Mouse (Mus musculus) hindbrain, postnatal 0 days (tissue): ENCODE data around the gene Mpo. TPM values are rescaled to one million over a fixed set of nuclear protein-coding genes. Genes with fewer than 3 reads are reported as not detected.
A peak's percentile ranks its signal among the peaks of the same experiment; 100 is the strongest.

Source experiments
- ATAC-seq: fragments of 200-750 bp; cut with Nextera tagmentation; 2 replicates; pipeline ENCODE4 v1.8.0; 2017; ENCODE audit warnings: mild to moderate bottlenecking, moderate TSS enrichment, moderate library complexity
- DNase-seq: peaks from one replicate; pipeline ENCODE4 v3.0.0-alpha.2; 2015; ENCODE audit warnings: low spot score
- H3K27ac ChIP-seq: fragments of 300-500 bp; sonication (generic); 2 replicates; pipeline ENCODE4 v1.5.1; 2014; ENCODE audit warnings: mild to moderate bottlenecking
- H3K27me3 ChIP-seq: fragments of 300-500 bp; sonication (generic); 2 replicates; pipeline ENCODE4 v1.6.1; 2014; ENCODE audit warnings: low read length, mixed read lengths; ENCODE audit not compliant: insufficient read depth
- H3K36me3 ChIP-seq: fragments of 300-500 bp; sonication (generic); 2 replicates; pipeline ENCODE4 v1.6.1; 2014; ENCODE audit warnings: low read length, mixed read lengths; ENCODE audit not compliant: insufficient read depth
- H3K4me1 ChIP-seq: fragments of 300-500 bp; sonication (generic); 2 replicates; pipeline ENCODE4 v1.6.1; 2014; ENCODE audit warnings: antibody characterized with exemption, low read length, mixed read lengths; ENCODE audit not compliant: insufficient read depth
- H3K4me2 ChIP-seq: fragments of 300-500 bp; sonication (generic); 2 replicates; pipeline ENCODE4 v1.6.1; 2014; ENCODE audit warnings: low read depth, mild to moderate bottlenecking, low read length, moderate library complexity, mixed read lengths
- H3K4me3 ChIP-seq: fragments of 300-500 bp; sonication (generic); 2 replicates; pipeline ENCODE4 v1.5.1; 2014; ENCODE audit warnings: low read length
- H3K9ac ChIP-seq: fragments of 300-500 bp; sonication (generic); replicated peaks from 2 replicates; pipeline ENCODE4 v1.6.1; 2014; ENCODE audit warnings: mild to moderate bottlenecking, low read length, moderate library complexity, mixed read lengths
- H3K9me3 ChIP-seq: fragments of 300-500 bp; sonication (generic); 2 replicates; pipeline ENCODE4 v1.6.1; 2016; ENCODE audit warnings: low read length, mixed read lengths
- CTCF ChIP-seq: IDR thresholded peaks from 2 replicates; pipeline ENCODE4 v1.5.1; 2016; ENCODE audit warnings: antibody characterized with exemption, control low read depth, low read depth
- WGBS: fragments of 180-500 bp; shearing (Covaris S2); extraction: QIAGEN DNeasy Blood & Tissue Kit; methylation state at CpG from one replicate; pipeline ENCODE4 v1.1.7; 2014; 5-methylcytosine and 5-hydroxymethylcytosine counted together
- polyA plus RNA-seq: library from polyadenylated mRNA; unstranded; fragments of >200 nt; fragmentation: Nextera tagmentation; extraction: Ambion mirVana; gene quantifications from 2 replicates; pipeline ENCODE4 v1.2.1, GENCODE M21; 2015
- total RNA-seq: library from RNA; depleted of rRNA; stranded (reverse); fragments of >200 nt; gene quantifications from 2 replicates; pipeline ENCODE4 v1.2.3, GENCODE M21; 2014

Gene Mpo
- total and polyA plus RNA-seq, 2 experiments from 2014 or later: 0.10 to 0.37 TPM

- no peak overlapping the region for H3K4me3 ChIP-seq
- no peak overlapping the region for H3K9ac ChIP-seq
- WGBS: 56% methylated on average over 3 of the region's 3 CpGs
- DNase-seq (peak; percentile 61), ATAC-seq (no peak)
- peak; percentile 84 for TF ChIP-seq CTCF
- no peaks in the 10 kb centered on the region for H3K4me1 ChIP-seq
- H3K27me3 ChIP-seq: no peaks in the 10 kb centered on the region
- peaks cover 52% of the 10 kb centered on the region for H3K36me3 ChIP-seq
- H3K27ac ChIP-seq: no peak overlapping the region
- H3K9me3 ChIP-seq: no peaks in the 10 kb centered on the region
- no peak overlapping the region for H3K4me2 ChIP-seq
These were observed 22.4 kb upstream of the Mpo start for GRCm38 (mm10) chr11:87770989-87771388.

GRCm38 (mm10) chr11:87772354-87772753 is 21.0 kb upstream of the Mpo start:
- Histone ChIP-seq H3K27ac (no peak overlapping the region), H3K9me3 (no peaks in the 10 kb centered on the region), H3K9ac (no peak overlapping the region), H3K36me3 (peaks cover 62% of the 10 kb centered on the region), H3K4me2 (no peak overlapping the region), H3K4me1 (no peaks in the 10 kb centered on the region), H3K27me3 (no peaks in the 10 kb centered on the region), H3K4me3 (no peak overlapping the region)
- WGBS: 92% methylated on average over 3 of the region's 3 CpGs
- ATAC-seq (no peak), DNase-seq (no peak)
- no peak for TF ChIP-seq CTCF

- H3K4me2 ChIP-seq: peak overlapping the region; percentile 49
- H3K27me3 ChIP-seq: no peaks in the 10 kb centered on the region
- whole genome bisulfite sequencing: 11% methylated on average over 29 of the region's 32 CpGs
- H3K4me1 ChIP-seq: peaks cover 3% of the 10 kb centered on the region; the same call in 1 of the 2 replicates
- H3K9me3 ChIP-seq: no peaks in the 10 kb centered on the region
- peak overlapping the region; percentile 22; the same call in 1 of the 2 replicates for H3K9ac ChIP-seq
- peak; percentile 76 for DNase-seq
- peak; percentile 73 for ATAC-seq
- H3K36me3 ChIP-seq: peaks cover 21% of the 10 kb centered on the region; the same call in 1 of the 2 replicates
- H3K27ac ChIP-seq: peak overlapping the region; percentile 34; the same call in 1 of the 2 replicates
- peak overlapping the region; percentile 19 for H3K4me3 ChIP-seq
- TF ChIP-seq CTCF: no peak
These were observed 15.1 kb upstream of the Mpo start for GRCm38 (mm10) chr11:87778100-87778765.

GRCm38 (mm10) chr11:87778915-87779314 is 14.5 kb upstream of the Mpo start:
- H3K4me2 ChIP-seq: peak overlapping the region; percentile 49
- TF ChIP-seq CTCF: no peak
- H3K27ac ChIP-seq: no peak overlapping the region
- peaks cover 3% of the 10 kb centered on the region; the same call in 1 of the 2 replicates for H3K4me1 ChIP-seq
- H3K9me3 ChIP-seq: no peaks in the 10 kb centered on the region
- no peaks in the 10 kb centered on the region for H3K27me3 ChIP-seq
- DNase-seq: no peak
- H3K36me3 ChIP-seq: peaks cover 21% of the 10 kb centered on the region; the same call in 1 of the 2 replicates
- peak; percentile 16; the same call in 1 of the 2 replicates for ATAC-seq
- H3K9ac ChIP-seq: no peak overlapping the region
- 46% methylated on average over 12 of the region's 12 CpGs for WGBS
- H3K4me3 ChIP-seq: 0 out of 2 replicates have a peak overlapping the region, but pooled peaks have one; percentile 19

GRCm38 (mm10) chr11:87779392-87779791 is 14.0 kb upstream of the Mpo start:
- Histone ChIP-seq H3K27ac (no peak overlapping the region), H3K27me3 (no peaks in the 10 kb centered on the region), H3K4me2 (no peak overlapping the region), H3K9ac (no peak overlapping the region), H3K9me3 (no peaks in the 10 kb centered on the region), H3K36me3 (peaks cover 21% of the 10 kb centered on the region; the same call in 1 of the 2 replicates), H3K4me3 (no peak overlapping the region), H3K4me1 (peaks cover 3% of the 10 kb centered on the region; the same call in 1 of the 2 replicates)
- DNase-seq (no peak), ATAC-seq (no peak)
- 88% methylated on average over 4 of the region's 4 CpGs for WGBS
- no peak for TF ChIP-seq CTCF

GRCm38 (mm10) chr11:87780130-87780529 is 13.3 kb upstream of the Mpo start:
- peaks cover 19% of the 10 kb centered on the region; the same call in 1 of the 2 replicates for H3K36me3 ChIP-seq
- no peaks in the 10 kb centered on the region for H3K9me3 ChIP-seq
- ATAC-seq (no peak), DNase-seq (no peak)
- no peak overlapping the region for H3K4me2 ChIP-seq
- no peak overlapping the region for H3K27ac ChIP-seq
- H3K27me3 ChIP-seq: no peaks in the 10 kb centered on the region
- H3K4me3 ChIP-seq: no peak overlapping the region
- TF ChIP-seq CTCF: no peak
- H3K9ac ChIP-seq: no peak overlapping the region
- WGBS: 77% methylated on average over 8 of the region's 8 CpGs
- peaks cover 3% of the 10 kb centered on the region; the same call in 1 of the 2 replicates for H3K4me1 ChIP-seq

- Histone ChIP-seq H3K9me3 (no peaks in the 10 kb centered on the region), H3K4me2 (no peak overlapping the region), H3K4me1 (no peaks in the 10 kb centered on the region; the same call in 1 of the 2 replicates), H3K27ac (no peak overlapping the region), H3K27me3 (no peaks in the 10 kb centered on the region), H3K4me3 (no peak overlapping the region), H3K36me3 (no peaks in the 10 kb centered on the region), H3K9ac (no peak overlapping the region)
- WGBS: 86% methylated on average over 6 of the region's 6 CpGs
- TF ChIP-seq CTCF: no peak
- ATAC-seq (no peak), DNase-seq (no peak)
These were observed 3.3 kb upstream of the Mpo start for GRCm38 (mm10) chr11:87790088-87790487.
